Mouse (Mus musculus) forebrain, embryonic 12.5 days (tissue): ENCODE results near the gene Lexm. TPM values are rescaled to one million over a fixed set of nuclear protein-coding genes. Genes with fewer than 3 reads are reported as not detected.

Experiments
- ATAC-seq: fragments of 200-750 bp; cut with Nextera tagmentation; 2 replicates; pipeline ENCODE4 v1.8.0; 2017; ENCODE audit warnings: moderate TSS enrichment; ENCODE audit not compliant: low FRiP score
- H3K27ac ChIP-seq: fragments of 300-500 bp; sonication (generic); 2 replicates; pipeline ENCODE4 v1.5.1; 2016; ENCODE audit warnings: mild to moderate bottlenecking
- H3K27me3 ChIP-seq: fragments of 300-500 bp; sonication (generic); 2 replicates; pipeline ENCODE4 v1.6.1; 2016; ENCODE audit warnings: mild to moderate bottlenecking
- H3K36me3 ChIP-seq: fragments of 300-500 bp; sonication (generic); replicated peaks from 2 replicates; pipeline ENCODE4 v1.6.1; 2016; ENCODE audit warnings: mild to moderate bottlenecking
- H3K4me1 ChIP-seq: fragments of 300-500 bp; sonication (generic); 2 replicates; pipeline ENCODE4 v1.6.1; 2016
- H3K4me2 ChIP-seq: fragments of 300-500 bp; sonication (generic); 2 replicates; pipeline ENCODE4 v1.6.1; 2016; ENCODE audit warnings: mild to moderate bottlenecking, moderate library complexity
- H3K4me3 ChIP-seq: fragments of 300-500 bp; sonication (generic); replicated peaks from 2 replicates; pipeline ENCODE4 v1.5.1; 2016; ENCODE audit warnings: mild to moderate bottlenecking
- H3K9ac ChIP-seq: fragments of 300-500 bp; sonication (generic); 2 replicates; pipeline ENCODE4 v1.6.1; 2016; ENCODE audit warnings: mild to moderate bottlenecking
- H3K9me3 ChIP-seq: fragments of 300-500 bp; sonication (generic); 2 replicates; pipeline ENCODE4 v1.6.1; 2016
- WGBS: fragments of 180-500 bp; shearing (Covaris S2); methylation state at CpG from one replicate; pipeline ENCODE4 v1.1.7; 2016; 5-methylcytosine and 5-hydroxymethylcytosine counted together
- polyA plus RNA-seq: library from polyadenylated mRNA; unstranded; fragments of >200 nt; fragmentation: Nextera tagmentation; extraction: Ambion mirVana; gene quantifications from 2 replicates; pipeline ENCODE4 v1.2.1, GENCODE M21; 2016

Gene Lexm
- polyA plus RNA-seq, 1 experiment from 2014 or later = 0.42 TPM

- Histone ChIP-seq H3K4me1 (no peaks in the 10 kb centered on the region), H3K9me3 (no peaks in the 10 kb centered on the region), H3K36me3 (peaks cover 95% of the 10 kb centered on the region), H3K4me3 (no peak overlapping the region), H3K4me2 (no peak overlapping the region), H3K27me3 (no peaks in the 10 kb centered on the region), H3K9ac (no peak overlapping the region), H3K27ac (no peak overlapping the region)
- 88% methylated on average over 11 of the region's 11 CpGs for WGBS
- ATAC-seq = no peak
Measured at GRCm38 (mm10) chr4:106571081-106571724, 45.8 kb downstream of the Lexm start.

DNA sequence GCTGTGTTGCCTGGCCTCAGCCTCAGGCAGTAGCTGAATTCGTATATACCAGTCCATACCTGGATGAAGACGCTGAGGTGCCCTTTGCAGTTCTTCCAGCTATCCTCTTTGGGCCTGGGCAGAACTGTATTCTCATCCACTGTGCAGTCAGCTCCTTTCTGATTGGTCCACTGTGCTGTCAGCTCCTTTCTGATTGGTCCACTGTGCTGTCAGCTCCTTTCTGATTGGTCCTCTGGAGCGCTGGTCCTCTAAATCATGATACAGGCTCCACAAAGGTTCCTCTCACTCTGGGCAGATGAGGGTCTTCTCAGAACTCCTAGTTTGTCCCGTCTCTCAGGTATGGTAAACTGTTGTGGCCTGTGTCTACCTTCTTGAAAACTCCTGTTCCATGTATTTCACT, 47.4 kb downstream of the Lexm start:
- Histone ChIP-seq H3K4me1 (no peaks in the 10 kb centered on the region), H3K27me3 (no peaks in the 10 kb centered on the region), H3K4me3 (no peak overlapping the region), H3K9ac (no peak overlapping the region), H3K36me3 (peaks cover 95% of the 10 kb centered on the region), H3K27ac (no peak overlapping the region), H3K9me3 (no peaks in the 10 kb centered on the region), H3K4me2 (no peak overlapping the region)
- ATAC-seq = no peak
- WGBS = 90% methylated on average over 4 of the region's 4 CpGs

DNA sequence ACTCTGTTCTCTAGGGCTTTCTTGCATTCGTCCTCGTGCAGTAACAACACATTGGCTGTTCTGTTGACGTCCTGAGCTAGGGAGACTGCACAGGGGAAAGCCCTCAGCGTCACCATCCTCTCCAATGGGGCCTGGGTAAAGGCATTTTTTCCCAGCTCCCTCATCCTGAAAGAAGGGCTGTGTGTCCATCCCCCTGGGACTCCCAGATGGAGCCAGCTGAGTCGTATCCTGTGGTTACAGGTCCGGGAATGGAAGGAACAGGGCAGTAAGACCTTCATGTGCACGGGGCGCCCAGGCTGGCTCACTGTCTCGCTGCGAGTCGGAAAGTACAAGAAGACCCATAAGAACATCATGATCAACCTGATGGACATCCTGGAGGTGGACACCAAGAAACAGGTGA, 52.9 kb downstream of the Lexm start:
- no peak overlapping the region for H3K9ac ChIP-seq

DNA sequence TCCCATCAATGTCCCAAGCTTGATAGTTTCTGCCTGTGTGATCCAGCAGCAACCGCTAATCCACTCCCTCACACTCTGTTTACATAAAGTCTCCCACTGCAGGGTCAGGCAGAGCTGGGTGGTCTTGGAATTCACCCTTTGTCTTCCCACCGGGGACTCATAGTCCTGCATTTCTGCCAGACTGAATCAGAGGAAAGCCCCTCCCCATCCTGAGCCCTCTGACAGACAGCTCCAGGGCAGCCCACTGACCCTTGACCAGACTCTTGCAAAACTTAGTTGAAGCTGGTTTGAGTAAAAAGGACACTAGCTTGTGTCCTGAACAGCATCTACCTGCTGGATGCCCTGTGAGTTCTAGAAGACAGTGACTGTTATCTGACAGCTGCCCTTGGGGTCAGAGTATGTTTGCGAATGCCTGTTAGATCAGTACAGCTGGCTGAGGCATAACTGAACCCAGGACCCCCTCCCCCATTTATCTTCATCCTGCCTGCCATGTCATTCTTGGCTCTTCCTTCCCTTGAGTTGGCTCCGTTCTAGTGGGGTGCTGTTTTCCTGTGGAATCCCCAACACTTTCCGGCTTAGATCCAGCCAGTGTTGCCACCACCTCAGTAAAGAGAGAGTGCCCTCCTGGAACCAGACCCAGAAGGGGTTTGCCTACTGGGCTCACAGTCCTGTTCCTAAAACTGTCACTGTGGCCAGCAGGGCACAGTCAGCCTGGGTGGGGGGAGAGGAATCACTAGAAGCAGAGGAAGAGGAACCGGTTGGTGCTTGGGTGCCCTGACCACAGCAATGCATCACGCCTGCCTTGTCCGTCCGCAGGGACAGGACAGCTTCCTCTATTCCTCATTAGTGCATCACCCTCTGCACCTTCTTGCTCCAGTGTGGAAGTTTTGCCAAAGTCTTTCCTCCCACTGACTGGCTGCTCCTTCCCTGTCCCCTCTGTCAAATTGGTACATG, 53.9 kb downstream of the Lexm start:
- peaks cover 45% of the 10 kb centered on the region for H3K36me3 ChIP-seq
- H3K4me1 ChIP-seq = peaks cover 40% of the 10 kb centered on the region
- peak overlapping the region; percentile 89 for H3K4me3 ChIP-seq
- peak overlapping the region; percentile 88 for H3K9ac ChIP-seq
- H3K27ac ChIP-seq = no peak overlapping the region
- H3K9me3 ChIP-seq = no peaks in the 10 kb centered on the region
- WGBS = 58% methylated on average over 9 of the region's 9 CpGs
- H3K27me3 ChIP-seq = no peaks in the 10 kb centered on the region
- ATAC-seq = no peak
- peak overlapping the region; percentile 95 for H3K4me2 ChIP-seq

More for the DNA sequence above, 52.9 kb downstream of the Lexm start:
- Histone ChIP-seq H3K4me1 (peaks cover 40% of the 10 kb centered on the region), H3K36me3 (peaks cover 52% of the 10 kb centered on the region), H3K4me3 (no peak overlapping the region), H3K9me3 (no peaks in the 10 kb centered on the region), H3K27me3 (no peaks in the 10 kb centered on the region), H3K4me2 (peak overlapping the region; percentile 95; the same call in 1 of the 2 replicates), H3K27ac (no peak overlapping the region)
- ATAC-seq = no peak
- 91% methylated on average over 11 of the region's 11 CpGs for WGBS

DNA sequence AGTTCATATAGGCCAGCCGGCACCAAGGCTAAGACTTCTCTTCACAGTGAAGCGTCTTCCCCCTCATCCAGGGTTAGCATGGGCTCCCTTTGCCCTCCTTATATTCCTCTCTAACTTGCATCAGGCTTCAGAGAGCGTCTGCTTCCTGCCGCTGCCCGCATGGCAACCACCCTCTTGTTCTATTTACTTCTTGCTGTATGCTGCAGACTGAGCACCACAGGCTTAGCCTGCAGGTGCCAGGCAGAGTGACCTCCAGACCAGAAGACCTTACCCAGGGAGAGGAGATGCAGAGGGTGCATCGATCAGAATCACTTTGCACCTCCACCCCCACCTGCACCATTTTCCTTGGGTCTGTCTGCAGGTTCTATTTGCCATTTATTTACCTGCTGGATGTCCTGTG, 55.0 kb downstream of the Lexm start:
- H3K4me1 ChIP-seq = peaks cover 40% of the 10 kb centered on the region
- ATAC-seq = no peak
- peak overlapping the region; percentile 88 for H3K9ac ChIP-seq
- H3K27ac ChIP-seq = no peak overlapping the region
- no peaks in the 10 kb centered on the region for H3K27me3 ChIP-seq
- peak overlapping the region; percentile 95 for H3K4me2 ChIP-seq
- H3K36me3 ChIP-seq = peaks cover 34% of the 10 kb centered on the region
- H3K4me3 ChIP-seq = peak overlapping the region; percentile 89
- H3K9me3 ChIP-seq = no peaks in the 10 kb centered on the region
- 11% methylated on average over 6 of the region's 6 CpGs for WGBS

GRCm38 (mm10) chr4:106560846-106561781, 55.9 kb downstream of the Lexm start, which contains the start of gene Dhcr24:
Gene Dhcr24 (plus strand): TSS chr4:106561038.
- Histone ChIP-seq H3K36me3 (peaks cover 25% of the 10 kb centered on the region), H3K4me1 (peaks cover 40% of the 10 kb centered on the region), H3K27me3 (no peaks in the 10 kb centered on the region), H3K4me2 (peak within 1 kb of the TSS; percentile 95), H3K9ac (peak within 1 kb of the TSS; percentile 88), H3K9me3 (no peaks in the 10 kb centered on the region), H3K27ac (peak within 1 kb of the TSS; percentile 90), H3K4me3 (peak within 1 kb of the TSS; percentile 89)
- under 1% methylated on average over 89 of the region's 89 CpGs for WGBS
- peak; percentile 98 for ATAC-seq

DNA sequence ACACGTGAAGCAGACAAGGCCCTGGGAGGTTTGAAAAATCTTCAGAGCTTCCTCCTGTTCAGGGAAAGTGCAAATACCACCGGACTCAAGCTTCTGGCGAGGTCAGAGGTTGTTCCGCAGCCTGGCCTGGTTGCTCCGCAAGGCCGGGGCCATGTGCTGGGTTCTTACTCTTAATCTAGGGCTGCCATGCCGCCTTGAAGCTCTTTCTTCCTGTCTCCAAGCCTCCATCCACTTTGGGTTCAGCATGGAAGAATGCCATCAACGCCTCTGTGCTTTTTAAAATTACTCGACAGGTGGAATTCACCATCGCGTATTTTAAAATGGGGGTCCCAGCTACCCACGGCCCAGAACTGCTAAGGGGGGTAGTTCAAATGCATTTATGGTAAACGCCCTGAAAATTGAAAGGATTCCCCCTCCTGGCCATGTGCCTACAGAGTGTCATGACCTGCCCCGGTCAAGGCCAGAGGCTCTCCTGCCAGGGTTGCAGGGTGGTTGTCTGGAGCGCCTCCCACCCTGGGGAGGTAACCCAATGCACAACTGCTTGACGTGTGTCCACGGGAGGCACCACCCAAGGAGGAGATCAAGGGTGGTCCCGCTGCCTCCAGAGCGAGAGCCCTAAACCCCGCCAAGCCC, 56.7 kb downstream of the Lexm start:
- H3K4me2 ChIP-seq = peak overlapping the region; percentile 95
- peak; percentile 3; the same call in 1 of the 2 replicates for ATAC-seq
- WGBS = under 1% methylated on average over 20 of the region's 20 CpGs

GRCm38 (mm10) chr4:106559343-106560212, 57.5 kb downstream of the Lexm start:
- H3K36me3 ChIP-seq = peaks cover 9% of the 10 kb centered on the region
- WGBS = 30% methylated on average over 13 of the region's 13 CpGs
- no peaks in the 10 kb centered on the region for H3K27me3 ChIP-seq
- H3K9ac ChIP-seq = peak overlapping the region; percentile 44; the same call in 1 of the 2 replicates
- peak overlapping the region; percentile 89 for H3K4me3 ChIP-seq
- H3K4me2 ChIP-seq = peak overlapping the region; percentile 95
- no peak for ATAC-seq
- no peaks in the 10 kb centered on the region for H3K9me3 ChIP-seq
- H3K4me1 ChIP-seq = peaks cover 40% of the 10 kb centered on the region
- no peak overlapping the region for H3K27ac ChIP-seq

More for the DNA sequence above, 56.7 kb downstream of the Lexm start:
- peak overlapping the region; percentile 44 for H3K9ac ChIP-seq
- peaks cover 40% of the 10 kb centered on the region for H3K4me1 ChIP-seq
- H3K27me3 ChIP-seq = no peaks in the 10 kb centered on the region
- peak overlapping the region; percentile 89 for H3K4me3 ChIP-seq
- H3K9me3 ChIP-seq = no peaks in the 10 kb centered on the region
- peaks cover 17% of the 10 kb centered on the region for H3K36me3 ChIP-seq
- H3K27ac ChIP-seq = peak overlapping the region; percentile 90

GRCm38 (mm10) chr4:106557978-106558377, 59.1 kb downstream of the Lexm start:
- Histone ChIP-seq H3K4me3 (no peak overlapping the region), H3K4me1 (peaks cover 25% of the 10 kb centered on the region), H3K27me3 (no peaks in the 10 kb centered on the region), H3K27ac (no peak overlapping the region), H3K9me3 (no peaks in the 10 kb centered on the region), H3K9ac (no peak overlapping the region), H3K36me3 (no peaks in the 10 kb centered on the region), H3K4me2 (no peak overlapping the region)
- WGBS = no CpG with 5 or more reads among the region's 1 CpGs
- ATAC-seq = no peak

DNA sequence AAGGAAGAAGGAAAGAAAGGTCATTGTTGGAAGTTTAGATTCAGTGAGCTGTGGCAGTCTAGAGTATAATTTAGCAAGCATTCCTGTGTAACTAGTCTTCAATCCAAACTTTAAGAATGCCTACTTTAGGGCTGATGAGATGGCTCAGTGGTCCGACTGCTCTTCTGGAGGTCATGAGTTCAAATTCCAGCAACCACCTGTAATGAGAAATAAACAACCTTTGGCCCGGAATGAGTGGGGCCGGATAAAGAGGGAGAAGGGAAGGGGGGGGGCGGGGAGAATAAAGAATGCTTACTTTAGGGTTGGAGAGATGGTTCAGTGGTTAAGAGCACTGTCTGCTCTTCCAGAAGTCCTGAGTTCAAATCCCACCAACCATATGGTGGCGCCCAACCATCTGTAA, 59.8 kb downstream of the Lexm start:
- ATAC-seq = no peak
- Histone ChIP-seq H3K36me3 (no peaks in the 10 kb centered on the region), H3K4me3 (no peak overlapping the region), H3K4me2 (no peak overlapping the region), H3K27ac (no peak overlapping the region), H3K4me1 (peaks cover 18% of the 10 kb centered on the region), H3K9me3 (no peaks in the 10 kb centered on the region), H3K9ac (no peak overlapping the region), H3K27me3 (no peaks in the 10 kb centered on the region)
- WGBS = 87% methylated on average over 5 of the region's 5 CpGs
